ENCODE assay signal across 13 mouse cellular contexts in the genomic region with DNA sequence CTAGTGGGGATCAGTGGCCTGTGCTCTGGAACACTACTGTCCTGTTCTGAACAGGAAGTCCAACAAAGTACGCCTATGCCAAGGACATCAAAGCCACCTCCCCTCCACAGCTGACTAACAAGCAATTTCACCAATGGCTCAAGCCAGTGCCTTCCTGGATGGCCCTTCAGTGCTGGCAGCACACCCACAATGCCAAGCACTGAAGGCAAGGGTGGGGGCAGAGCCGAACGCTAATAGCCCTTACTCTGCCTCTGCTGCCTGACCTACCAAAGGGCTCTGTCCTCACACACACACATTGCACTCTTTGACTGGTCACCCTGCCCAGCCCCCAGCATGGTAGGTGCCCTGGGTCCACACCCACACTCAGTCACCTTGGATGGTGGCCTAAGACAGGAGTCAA.
"Had no signal": no experiment of that assay in that cellular context is flagged by ENCODE, and none has a peak within 500 bp of the region (broad histone marks: within the 10 kb centered on the region; RNA-seq: fewer than 3 reads in every experiment).

No protein-coding gene starts in this region.

- H3K9ac ChIP-seq: limb, embryonic 13.5 days; liver, embryonic 12.5 days; midbrain, embryonic 15.5 days; neural tube, embryonic 13.5 days; stomach, embryonic 15.5 days had no signal

- H3K27me3 ChIP-seq: limb, embryonic 13.5 days; liver, embryonic 12.5 days; midbrain, embryonic 15.5 days; neural tube, embryonic 13.5 days; stomach, embryonic 15.5 days had no signal

- H3K4me3 ChIP-seq: limb, embryonic 13.5 days; liver, embryonic 12.5 days; midbrain, embryonic 10.5 days; midbrain, embryonic 15.5 days; neural tube, embryonic 13.5 days; stomach, embryonic 15.5 days had no signal

- DNase-seq: kidney, adult 8-10 months; left cerebral cortex, postnatal 4 days; retina, postnatal 1 day; right cerebral cortex, postnatal 4 days; spleen, adult 18-20 months; thymus, adult 2 months; thymus, postnatal 36 days had no signal

- H3K4me1 ChIP-seq: limb, embryonic 13.5 days; midbrain, embryonic 10.5 days; midbrain, embryonic 15.5 days had no signal

- H3K27ac ChIP-seq: limb, embryonic 13.5 days; liver, embryonic 12.5 days; midbrain, embryonic 10.5 days; midbrain, embryonic 15.5 days; neural tube, embryonic 13.5 days; stomach, embryonic 15.5 days had no signal
